Mouse (Mus musculus) E14TG2a.4 (cell line): ENCODE data around the gene Apof.

Source experiments
- H3K27me3 ChIP-seq: 2 replicates; pipeline ENCODE4 v1.6.1; 2014; ENCODE audit warnings: low read length, control low read depth; ENCODE audit not compliant: insufficient read depth
- H3K36me3 ChIP-seq: 2 replicates; pipeline ENCODE4 v1.6.1; 2014; ENCODE audit warnings: low read length, control low read depth; ENCODE audit not compliant: insufficient read depth
- H3K4me1 ChIP-seq: replicated peaks from 2 replicates; pipeline ENCODE4 v1.6.1; 2014; ENCODE audit warnings: low read depth, low read length, control low read depth
- H3K4me3 ChIP-seq: replicated peaks from 2 replicates; pipeline ENCODE4 v1.5.1; 2014; ENCODE audit warnings: mild to moderate bottlenecking, low read length
- H3K9me3 ChIP-seq: 2 replicates; pipeline ENCODE4 v1.6.1; 2014; ENCODE audit warnings: low read length, control low read depth
- CTCF ChIP-seq: conservative IDR thresholded peaks from 2 replicates; pipeline ENCODE4 v1.5.1; 2014; ENCODE audit warnings: low read length
- NANOG ChIP-seq: IDR thresholded peaks from 2 replicates; pipeline ENCODE4 v1.6.1; 2014; ENCODE audit warnings: borderline replicate concordance, low read length, mixed read lengths
- POU5F1 ChIP-seq: IDR thresholded peaks from 2 replicates; pipeline ENCODE4 v1.6.1; 2014; ENCODE audit warnings: low read length, borderline replicate concordance

Apof gene

DNA sequence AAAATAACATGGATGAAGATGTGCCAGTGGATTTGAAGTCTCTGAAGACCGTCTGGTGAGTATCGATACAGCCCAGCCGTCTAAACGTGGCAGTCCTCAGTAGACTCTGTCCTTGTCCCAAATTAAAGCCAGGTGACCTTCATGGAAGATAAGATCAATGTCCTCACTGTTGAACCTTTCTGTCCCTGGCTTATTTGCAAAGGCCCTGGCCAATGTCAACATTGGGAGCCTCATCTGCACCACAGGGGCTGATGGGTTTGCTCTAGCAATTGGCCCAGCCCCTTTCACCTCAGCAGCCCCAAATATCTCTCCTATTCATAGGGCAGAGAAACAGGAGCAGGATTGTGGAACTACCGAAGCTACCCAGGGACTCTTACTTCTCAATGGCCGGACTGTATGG, at the start of gene Apof:
Gene Apof (plus strand): TSS at position 301 of the 400 bp plus-strand sequence.
- H3K36me3 ChIP-seq, result 0 out of 2 replicates have a peak, but pooled peaks cover under 1% of the 10 kb centered on the region
- TF ChIP-seq NANOG (peak; percentile 64), POU5F1 (no peak), CTCF (no peak)
- H3K4me3 ChIP-seq, result peak within 1 kb of the TSS; percentile 95
- no peaks in the 10 kb centered on the region for H3K9me3 ChIP-seq
- H3K27me3 ChIP-seq, result no peaks in the 10 kb centered on the region
- H3K4me1 ChIP-seq, result peaks cover 50% of the 10 kb centered on the region

DNA sequence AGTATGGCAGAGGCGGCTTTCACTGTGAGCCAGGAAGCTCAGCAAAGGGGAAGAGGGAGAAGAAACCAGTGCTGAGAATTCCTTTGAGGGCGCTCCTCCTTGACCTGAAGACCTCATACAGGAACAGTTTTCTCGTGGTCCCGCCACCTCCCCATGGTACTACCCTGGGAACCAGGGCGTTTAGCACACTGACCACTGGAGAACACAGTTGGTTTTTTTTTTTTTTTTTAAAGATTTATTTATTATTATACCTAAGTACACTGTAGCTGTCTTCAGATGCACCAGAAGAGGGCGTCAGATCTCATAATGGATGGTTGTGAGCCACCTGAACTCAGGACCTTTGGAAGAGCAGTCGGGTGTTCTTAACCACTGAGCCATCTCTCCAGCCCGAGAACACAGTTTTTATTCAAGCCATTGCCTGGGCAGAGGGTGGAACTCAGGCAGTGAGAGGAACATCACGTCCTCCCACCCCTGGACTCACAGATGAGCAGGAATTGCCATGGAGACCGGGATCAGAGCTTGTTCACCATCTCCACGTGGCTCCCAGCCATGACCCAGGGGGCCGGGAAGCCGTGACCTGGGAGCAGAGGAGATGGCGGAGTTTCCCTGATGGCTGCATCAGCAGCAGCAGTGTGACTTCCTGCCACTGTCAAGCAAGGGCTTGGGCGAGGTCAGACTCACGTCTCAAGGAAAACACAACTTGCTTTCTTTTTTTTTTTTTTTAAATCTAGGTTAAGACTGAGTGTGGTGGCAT, 46.8 kb upstream of the Apof start:
- Histone ChIP-seq H3K36me3 (no peaks in the 10 kb centered on the region), H3K4me3 (peak overlapping the region; percentile 74), H3K9me3 (no peaks in the 10 kb centered on the region), H3K27me3 (no peaks in the 10 kb centered on the region), H3K4me1 (peaks cover 47% of the 10 kb centered on the region)
- TF ChIP-seq CTCF (peak; percentile 15), POU5F1 (no peak), NANOG (no peak)

DNA sequence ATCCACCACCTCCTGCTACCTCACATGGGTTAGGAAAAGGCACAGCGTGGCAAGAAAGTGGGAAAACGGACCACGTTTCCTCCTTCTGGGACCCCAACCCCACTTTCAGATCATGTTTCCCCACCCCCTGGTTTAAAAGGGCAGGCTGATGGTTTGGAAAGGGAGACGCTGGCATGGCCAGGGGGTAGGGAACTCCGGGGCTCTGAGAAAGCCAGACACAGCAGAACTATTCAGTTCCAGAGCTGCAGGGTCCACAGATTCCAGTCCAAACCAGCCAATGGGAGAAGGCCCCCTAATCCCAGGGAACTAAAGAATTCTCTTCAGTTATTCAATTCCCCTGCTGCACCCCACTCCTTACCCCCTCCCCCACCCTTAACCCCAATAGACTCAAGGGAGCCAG, 43.4 kb upstream of the Apof start:
- H3K27me3 ChIP-seq, result no peaks in the 10 kb centered on the region
- H3K4me1 ChIP-seq, result peaks cover 71% of the 10 kb centered on the region
- H3K9me3 ChIP-seq, result no peaks in the 10 kb centered on the region
- H3K4me3 ChIP-seq, result peak overlapping the region; percentile 70
- no peaks in the 10 kb centered on the region for H3K36me3 ChIP-seq
- TF ChIP-seq NANOG (no peak), CTCF (no peak)

DNA sequence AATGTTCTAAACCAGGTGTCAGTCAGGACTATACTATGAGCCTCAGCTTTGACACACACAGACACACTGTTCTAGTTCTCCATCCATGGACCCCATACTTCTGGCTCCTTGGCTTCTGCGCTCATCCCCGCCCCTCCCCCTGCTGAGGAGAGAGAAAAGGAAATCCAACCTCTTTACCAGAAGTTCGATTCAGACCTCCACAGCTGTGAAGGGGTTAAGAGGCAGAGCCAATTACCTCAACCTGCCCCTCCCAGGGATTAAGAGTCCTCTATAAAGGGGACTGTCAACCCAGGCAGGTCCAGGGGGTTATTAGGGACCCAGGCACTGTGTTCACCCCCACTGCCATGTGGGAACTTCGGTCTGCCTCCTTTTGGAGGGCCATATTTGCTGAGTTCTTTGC, 42.9 kb upstream of the Apof start, which contains the start of gene Mip:
Gene Mip (plus strand): TSS at position 301 of the 400 bp plus-strand sequence.
- TF ChIP-seq NANOG, result no peak
- no peak for TF ChIP-seq CTCF
- no peak for TF ChIP-seq POU5F1
- Histone ChIP-seq H3K9me3 (no peaks in the 10 kb centered on the region), H3K4me3 (peak within 1 kb of the TSS; percentile 70), H3K27me3 (no peaks in the 10 kb centered on the region), H3K36me3 (no peaks in the 10 kb centered on the region), H3K4me1 (peaks cover 71% of the 10 kb centered on the region)

DNA sequence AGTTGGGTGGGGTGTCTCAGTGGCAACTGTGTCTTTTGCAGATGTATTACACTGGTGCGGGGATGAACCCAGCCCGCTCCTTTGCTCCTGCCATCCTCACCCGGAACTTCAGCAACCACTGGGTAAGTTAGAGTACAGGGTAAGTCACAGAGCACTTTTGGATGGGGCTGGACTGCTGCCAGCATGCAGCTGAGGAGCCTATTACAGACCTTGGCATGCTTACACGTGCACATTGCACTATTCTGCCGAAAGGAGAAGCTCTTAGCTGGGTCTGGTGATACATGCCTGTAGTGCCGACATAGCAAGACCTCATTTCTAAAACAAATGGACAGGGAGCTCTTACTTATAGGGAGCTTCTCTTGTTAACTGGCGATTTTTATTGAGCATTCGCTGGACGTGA, 40.9 kb upstream of the Apof start:
- TF ChIP-seq NANOG, result no peak
- TF ChIP-seq CTCF, result no peak
- TF ChIP-seq POU5F1, result no peak
- Histone ChIP-seq H3K36me3 (no peaks in the 10 kb centered on the region), H3K27me3 (no peaks in the 10 kb centered on the region), H3K4me1 (peaks cover 63% of the 10 kb centered on the region), H3K9me3 (no peaks in the 10 kb centered on the region), H3K4me3 (no peak overlapping the region)

DNA sequence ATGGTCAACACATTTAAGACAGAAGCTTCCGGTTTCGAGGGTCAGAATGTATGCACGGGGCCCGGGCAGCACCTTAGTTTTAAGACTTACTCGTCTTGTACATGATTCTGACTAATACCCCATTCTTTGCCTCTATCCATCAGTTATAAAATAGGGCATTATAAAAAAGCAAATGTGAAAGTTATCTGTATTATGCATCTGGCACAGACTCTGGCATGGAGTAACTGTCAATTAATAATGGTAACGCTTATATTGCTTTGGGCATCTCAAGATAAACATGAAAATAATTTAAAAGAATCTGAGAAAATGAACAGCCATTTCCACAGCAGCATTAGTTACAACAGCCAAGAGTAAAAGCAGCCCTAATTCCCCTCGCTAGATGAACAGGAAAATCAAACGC, 40.5 kb upstream of the Apof start:
- Histone ChIP-seq H3K27me3 (no peaks in the 10 kb centered on the region), H3K4me1 (peaks cover 67% of the 10 kb centered on the region), H3K4me3 (no peak overlapping the region), H3K36me3 (no peaks in the 10 kb centered on the region), H3K9me3 (no peaks in the 10 kb centered on the region)
- TF ChIP-seq CTCF (no peak), NANOG (no peak), POU5F1 (no peak)

DNA sequence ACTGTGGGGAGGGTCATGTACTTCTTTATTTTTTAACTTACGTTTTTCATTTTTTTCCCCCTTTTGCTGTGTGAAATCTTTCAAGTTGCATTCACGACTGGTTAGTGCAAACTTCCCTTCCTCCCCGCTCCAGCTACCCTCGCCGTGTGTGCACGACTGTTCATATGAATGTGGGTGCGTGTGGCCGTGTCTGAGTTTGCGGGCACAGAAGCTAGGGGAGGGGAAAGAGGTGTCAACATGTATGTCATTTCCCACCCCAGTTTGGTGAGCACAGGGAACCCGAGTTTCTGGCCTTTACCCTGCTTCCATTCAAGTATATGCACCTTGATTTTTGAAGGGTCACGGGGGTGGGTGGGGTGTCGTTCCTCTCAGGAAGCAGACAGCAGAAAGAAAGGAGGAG, 37.9 kb upstream of the Apof start:
- Histone ChIP-seq H3K4me1 (peaks cover 77% of the 10 kb centered on the region), H3K9me3 (no peaks in the 10 kb centered on the region), H3K27me3 (no peaks in the 10 kb centered on the region), H3K36me3 (peaks cover 18% of the 10 kb centered on the region), H3K4me3 (peak overlapping the region; percentile 95)
- TF ChIP-seq NANOG, result no peak
- TF ChIP-seq POU5F1, result no peak
- no peak for TF ChIP-seq CTCF

DNA sequence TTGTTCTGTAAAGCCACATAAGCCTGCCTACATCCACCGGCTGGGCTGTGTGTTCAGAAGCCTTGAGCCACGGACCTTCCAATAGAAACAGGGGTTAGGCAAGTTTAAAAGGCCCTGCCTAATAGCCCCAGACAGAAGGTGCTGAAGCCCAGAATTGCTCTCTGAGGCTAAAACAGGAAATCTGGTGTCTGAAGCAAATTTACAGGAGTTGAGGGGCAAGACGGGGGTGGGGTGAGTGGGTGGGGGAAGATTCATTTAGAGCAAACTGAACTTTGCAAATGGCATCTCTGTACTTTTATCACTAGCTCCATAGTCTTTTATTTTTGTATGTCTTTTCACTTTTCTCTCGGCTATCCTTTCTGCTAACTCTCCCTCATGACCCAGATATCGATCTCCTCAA, 37.3 kb upstream of the Apof start:
- Histone ChIP-seq H3K36me3 (peaks cover 24% of the 10 kb centered on the region), H3K4me3 (peak overlapping the region; percentile 95), H3K4me1 (peaks cover 77% of the 10 kb centered on the region), H3K27me3 (no peaks in the 10 kb centered on the region), H3K9me3 (no peaks in the 10 kb centered on the region)
- TF ChIP-seq POU5F1 (no peak), NANOG (no peak), CTCF (no peak)
